ENCODE assay signal across 7 mouse cellular contexts in genomic region chr17:25867836-25868600, GRCm38 (mm10). TPM values are rescaled to one million over a fixed set of nuclear protein-coding genes. Genes with fewer than 3 reads are reported as not detected.
DNase-seq lines count a peak whose midpoint lies in the region; ATAC-seq and TF ChIP-seq lines count a peak whose summit lies in the region.

No protein-coding gene starts in this region.

- H3K4me1 ChIP-seq in forebrain, embryonic 16.5 days (replicated peaks; ENCODE audit: control insufficient read depth, insufficient read depth, low read length), result peaks cover 11% of the 10 kb centered on the region
- H3K4me1 ChIP-seq in hindbrain, embryonic 13.5 days (replicated peaks), result peaks cover 17% of the 10 kb centered on the region
- peaks cover 27% of the 10 kb centered on the region for H3K4me1 ChIP-seq in liver, adult 2 months (ENCODE audit: control insufficient read depth, insufficient read depth, low read length)
- peaks cover 12% of the 10 kb centered on the region for H3K4me1 ChIP-seq in midbrain, embryonic 16.5 days (ENCODE audit: control insufficient read depth, insufficient read depth, low read length)

- no peaks in the 10 kb centered on the region for H3K36me3 ChIP-seq in forebrain, embryonic 16.5 days (ENCODE audit: control insufficient read depth, insufficient read depth)
- H3K36me3 ChIP-seq in hindbrain, embryonic 13.5 days, result no peaks in the 10 kb centered on the region
- H3K36me3 ChIP-seq in liver, adult 2 months (ENCODE audit: control insufficient read depth, insufficient read depth, low read length), result no peaks in the 10 kb centered on the region
- no peaks in the 10 kb centered on the region for H3K36me3 ChIP-seq in midbrain, embryonic 16.5 days (ENCODE audit: control insufficient read depth, insufficient read depth, low read length)

- WGBS in forebrain, embryonic 16.5 days, result 1% methylated on average over 42 of the region's 42 CpGs
- 2% methylated on average over 42 of the region's 42 CpGs for WGBS in hindbrain, embryonic 13.5 days
- under 1% methylated on average over 42 of the region's 42 CpGs for WGBS in liver, adult 2 months
- WGBS in midbrain, embryonic 16.5 days, result 1% methylated on average over 36 of the region's 42 CpGs

- H3K79me2 ChIP-seq in liver, adult 2 months (ENCODE audit: control insufficient read depth, insufficient read depth, low read length), result peaks cover 21% of the 10 kb centered on the region; the same call in 1 of the 2 replicates

- ATAC-seq in Patski, result peak; percentile 45
- peak; percentile 49 for ATAC-seq in forebrain, embryonic 16.5 days
- ATAC-seq in hindbrain, embryonic 13.5 days (ENCODE audit: low FRiP score), result peak; percentile 43
- ATAC-seq in midbrain, embryonic 16.5 days, result peak; percentile 40

- in situ Hi-C loops in Patski (cut with MboI; ENCODE audit: low pct_unique_long_range_greater_than_20kb), result no loop called here

- TF ChIP-seq POLR2A in liver, adult 2 months (IDR thresholded peaks at IDR 0.05; ENCODE audit: extremely low read depth, insufficient read depth, low read length), result no peak

- H3K27me3 ChIP-seq in Patski, result no peaks in the 10 kb centered on the region
- H3K27me3 ChIP-seq in forebrain, embryonic 16.5 days (replicated peaks; ENCODE audit: control insufficient read depth, insufficient read depth, low read length), result no peaks in the 10 kb centered on the region
- H3K27me3 ChIP-seq in hindbrain, embryonic 13.5 days, result peaks cover 3% of the 10 kb centered on the region
- H3K27me3 ChIP-seq in liver, adult 2 months (ENCODE audit: control insufficient read depth, insufficient read depth, low read length), result no peaks in the 10 kb centered on the region
- H3K27me3 ChIP-seq in midbrain, embryonic 16.5 days (ENCODE audit: control insufficient read depth, insufficient read depth, low read depth, low read length), result no peaks in the 10 kb centered on the region

- peak overlapping the region; percentile 68 for H3K9ac ChIP-seq in forebrain, embryonic 16.5 days (replicated peaks; ENCODE audit: low read depth, low read length)
- H3K9ac ChIP-seq in hindbrain, embryonic 13.5 days, result peak overlapping the region; percentile 86
- peak overlapping the region; percentile 91 for H3K9ac ChIP-seq in liver, adult 2 months (ENCODE audit: low read depth, low read length)
- H3K9ac ChIP-seq in midbrain, embryonic 16.5 days (ENCODE audit: low read depth, low read length), result peak overlapping the region; percentile 72

- CTCF ChIA-PET in Patski (lab: Charles Lee), result interaction anchor here (0.6 to 1.4 kb wide), 3 partner anchors 11 to 142 kb away, joined by 3 to 4 read pairs (median 3); partner anchors contain the start of gene Stub1

- H3K27ac ChIP-seq in forebrain, embryonic 16.5 days (ENCODE audit: low read length), result 0 out of 2 replicates have a peak overlapping the region, but pooled peaks have one; percentile 8
- H3K27ac ChIP-seq in hindbrain, embryonic 13.5 days, result peak overlapping the region; percentile 49; the same call in 1 of the 2 replicates
- peak overlapping the region; percentile 88 for H3K27ac ChIP-seq in liver, adult 2 months (replicated peaks; ENCODE audit: insufficient read depth, low read depth, low read length)
- peak overlapping the region; percentile 19; the same call in 1 of the 2 replicates for H3K27ac ChIP-seq in midbrain, embryonic 16.5 days (ENCODE audit: low read length)

- no peak for TF ChIP-seq CTCF in Patski (IDR thresholded peaks at IDR 0.05)
- TF ChIP-seq CTCF in liver, adult 2 months (IDR thresholded peaks at IDR 0.05; ENCODE audit: low read depth, low read length), result no peak

- POLR2A ChIA-PET in Patski (lab: Charles Lee), result interaction anchor here (1.3 to 1.6 kb wide), 2 partner anchors 9 to 11 kb away, joined by 3 to 8 read pairs; no protein-coding TSS in a partner anchor

- H3K9me3 ChIP-seq in forebrain, embryonic 16.5 days (ENCODE audit: control insufficient read depth, low read length), result no peaks in the 10 kb centered on the region
- no peaks in the 10 kb centered on the region for H3K9me3 ChIP-seq in hindbrain, embryonic 13.5 days
- no peaks in the 10 kb centered on the region for H3K9me3 ChIP-seq in midbrain, embryonic 16.5 days (replicated peaks; ENCODE audit: control insufficient read depth, low read length, poor library complexity, severe bottlenecking)

- H3K4me3 ChIP-seq in forebrain, embryonic 16.5 days (replicated peaks; ENCODE audit: low read length), result peak overlapping the region; percentile 71
- peak overlapping the region; percentile 66 for H3K4me3 ChIP-seq in hindbrain, embryonic 13.5 days
- peak overlapping the region; percentile 87 for H3K4me3 ChIP-seq in liver, adult 2 months (ENCODE audit: insufficient read depth, low read depth, low read length)
- H3K4me3 ChIP-seq in midbrain, embryonic 16.5 days (ENCODE audit: low read depth, low read length), result peak overlapping the region; percentile 69

- H3K4me2 ChIP-seq in forebrain, embryonic 16.5 days (ENCODE audit: low read length), result peak overlapping the region; percentile 98
- peak overlapping the region; percentile 98 for H3K4me2 ChIP-seq in hindbrain, embryonic 13.5 days
- peak overlapping the region; percentile 99 for H3K4me2 ChIP-seq in midbrain, embryonic 16.5 days (ENCODE audit: low read length)

- no peak for DNase-seq in Patski (ENCODE audit: low read depth, low spot score)
- peak; percentile 62 for DNase-seq in cerebellum, adult 11 months
- peak; percentile 91 for DNase-seq in liver, adult 2 months (ENCODE audit: extremely low read depth, low read depth, low spot score)
- DNase-seq in thymus, postnatal 25 days, result no peak

RNA-seq across cellular contexts. Expression of gene Mcrip2, which starts 0.5 kb away (rescaled TPM):
- 57.8 TPM for polyA plus RNA-seq in Patski (2021)
- 12.1 and 17.3 TPM in 2 replicates for polyA plus RNA-seq in forebrain, embryonic 16.5 days (2015; fragmentation: Nextera tagmentation; extraction: Ambion mirVana)
- polyA plus RNA-seq in hindbrain, embryonic 13.5 days (2015; fragmentation: Nextera tagmentation; extraction: Ambion mirVana), result 11.4 and 11.7 TPM in 2 replicates
- 26.1 and 36.0 TPM in 2 replicates for total RNA-seq in liver, adult 2 months (2014; rRNA removed)
- polyA plus RNA-seq in liver, adult 2 months (2012; rRNA removed), result 139 and 141 TPM in 2 replicates
- polyA plus RNA-seq in midbrain, embryonic 16.5 days (2015; fragmentation: Nextera tagmentation; extraction: Ambion mirVana), result 18.0 and 25.3 TPM in 2 replicates

RNA-seq across cellular contexts. Expression of gene Wdr90, which starts 6.7 kb away (rescaled TPM):
- 27.7 TPM for polyA plus RNA-seq in Patski (2021)
- 17.7 and 24.8 TPM in 2 replicates for polyA plus RNA-seq in forebrain, embryonic 16.5 days (2015; fragmentation: Nextera tagmentation; extraction: Ambion mirVana)
- 19.4 and 19.8 TPM in 2 replicates for polyA plus RNA-seq in hindbrain, embryonic 13.5 days (2015; fragmentation: Nextera tagmentation; extraction: Ambion mirVana)
- total RNA-seq in liver, adult 2 months (2014; rRNA removed), result 2.7 and 3.3 TPM in 2 replicates
- polyA plus RNA-seq in liver, adult 2 months (2012; rRNA removed), result 9.0 and 14.1 TPM in 2 replicates
- polyA plus RNA-seq in midbrain, embryonic 16.5 days (2015; fragmentation: Nextera tagmentation; extraction: Ambion mirVana), result 18.5 and 21.6 TPM in 2 replicates

RNA-seq across cellular contexts. Expression of gene Mettl26, which starts 6.9 kb away (rescaled TPM):
- polyA plus RNA-seq in Patski (2021), result 81.4 TPM
- polyA plus RNA-seq in forebrain, embryonic 16.5 days (2015; fragmentation: Nextera tagmentation; extraction: Ambion mirVana), result 48.9 and 59.7 TPM in 2 replicates
- polyA plus RNA-seq in hindbrain, embryonic 13.5 days (2015; fragmentation: Nextera tagmentation; extraction: Ambion mirVana), result 63.0 and 65.7 TPM in 2 replicates
- total RNA-seq in liver, adult 2 months (2014; rRNA removed), result 129 and 131 TPM in 2 replicates
- polyA plus RNA-seq in liver, adult 2 months (2012; rRNA removed), result 415 and 439 TPM in 2 replicates
- 62.2 and 63.5 TPM in 2 replicates for polyA plus RNA-seq in midbrain, embryonic 16.5 days (2015; fragmentation: Nextera tagmentation; extraction: Ambion mirVana)

RNA-seq across cellular contexts. Expression of gene Wfikkn1, which starts 12.6 kb away (rescaled TPM):
- polyA plus RNA-seq in Patski (2021), result 0.35 TPM
- polyA plus RNA-seq in forebrain, embryonic 16.5 days (2015; fragmentation: Nextera tagmentation; extraction: Ambion mirVana), result 0.25 and 0.52 TPM in 2 replicates
- 0.45 and 0.63 TPM in 2 replicates for polyA plus RNA-seq in hindbrain, embryonic 13.5 days (2015; fragmentation: Nextera tagmentation; extraction: Ambion mirVana)
- total RNA-seq in liver, adult 2 months (2014; rRNA removed), result 0.07 and 0.09 TPM in 2 replicates
- polyA plus RNA-seq in liver, adult 2 months (2012; rRNA removed), result 0.24 and 0.92 TPM in 2 replicates
- 0.45 and 0.52 TPM in 2 replicates for polyA plus RNA-seq in midbrain, embryonic 16.5 days (2015; fragmentation: Nextera tagmentation; extraction: Ambion mirVana)

RNA-seq across cellular contexts. Expression of gene Rhot2, which starts 23.4 kb away (rescaled TPM):
- 96.4 TPM for polyA plus RNA-seq in Patski (2021)
- polyA plus RNA-seq in forebrain, embryonic 16.5 days (2015; fragmentation: Nextera tagmentation; extraction: Ambion mirVana), result 15.8 and 20.3 TPM in 2 replicates
- 14.5 and 15.9 TPM in 2 replicates for polyA plus RNA-seq in hindbrain, embryonic 13.5 days (2015; fragmentation: Nextera tagmentation; extraction: Ambion mirVana)
- 18.0 and 20.9 TPM in 2 replicates for total RNA-seq in liver, adult 2 months (2014; rRNA removed)
- 63.0 and 71.1 TPM in 2 replicates for polyA plus RNA-seq in liver, adult 2 months (2012; rRNA removed)
- 15.2 and 16.7 TPM in 2 replicates for polyA plus RNA-seq in midbrain, embryonic 16.5 days (2015; fragmentation: Nextera tagmentation; extraction: Ambion mirVana)

Comparison
In these comparisons a context has a peak if more than half of its experiments do, and no peak if none do; other contexts are left out.
1. DNase-seq: peak in cerebellum, adult 11 months (single experiment) and liver, adult 2 months (single experiment); none in Patski (single experiment) and thymus, postnatal 25 days (single experiment).
2. H3K27ac ChIP-seq: peak in every context shown above with its lines; median percentile 88 in liver, adult 2 months; 49 in hindbrain, embryonic 13.5 days; 19 in midbrain, embryonic 16.5 days; 8 in forebrain, embryonic 16.5 days.
3. Peak in every context shown above with its lines, with median percentiles within 50 percentile points of each other: ATAC-seq, H3K4me2 ChIP-seq, H3K4me3 ChIP-seq and H3K9ac ChIP-seq.